Mouse (Mus musculus): Measurements from ENCODE around the gene Plagl2.
"Not testable (repeated sequence)": the region's sequence is repeated elsewhere in the genome, so short reads cannot be mapped to it uniquely, and the experiment has no call there.

Gene Plagl2

GRCm38 (mm10) chr2:153241250-153242014 is at the start of gene Plagl2, which contains the start of gene Pofut1:
Gene Plagl2, minus strand, starts transcription at chr2:153241426.
Gene Pofut1, plus strand, starts transcription at chr2:153241533.
- peak; percentile 84 to 89 for DNase-seq (ENCODE audit: low spot score in 2 of 2)

- DNase-seq (ENCODE audit: low spot score in 2 of 2): no peak
These were observed 46.6 kb upstream of the Plagl2 start for GRCm38 (mm10) chr2:153287835-153288234.

GRCm38 (mm10) chr2:153286524-153286923 is 45.3 kb upstream of the Plagl2 start:
- no peak for DNase-seq (ENCODE audit: low spot score in 2 of 2)

- DNase-seq (ENCODE audit: low spot score in 2 of 2): no peak
These were observed 42.7 kb upstream of the Plagl2 start for GRCm38 (mm10) chr2:153283919-153284318.

GRCm38 (mm10) chr2:153278357-153278756 is 37.1 kb upstream of the Plagl2 start:
- no peak for DNase-seq (ENCODE audit: low spot score in 2 of 2)

- DNase-seq (ENCODE audit: low spot score in 2 of 2): not testable (repeated sequence)
These were observed 35.6 kb upstream of the Plagl2 start for GRCm38 (mm10) chr2:153276846-153277245.

GRCm38 (mm10) chr2:153276440-153276839 is 35.2 kb upstream of the Plagl2 start:
- no peak for DNase-seq (ENCODE audit: low spot score in 2 of 2)

GRCm38 (mm10) chr2:153275577-153275976 is 34.4 kb upstream of the Plagl2 start:
- not testable (repeated sequence) for DNase-seq (ENCODE audit: low spot score in 2 of 2)

GRCm38 (mm10) chr2:153274919-153275247 is 33.7 kb upstream of the Plagl2 start:
- DNase-seq (ENCODE audit: low spot score in 2 of 2): no peak

GRCm38 (mm10) chr2:153274200-153274918 is 33.1 kb upstream of the Plagl2 start:
- DNase-seq (ENCODE audit: low spot score in 2 of 2): not testable (repeated sequence)

GRCm38 (mm10) chr2:153270231-153270915 is 29.1 kb upstream of the Plagl2 start:
- not testable (repeated sequence) for DNase-seq (ENCODE audit: low spot score in 2 of 2)

GRCm38 (mm10) chr2:153267331-153267730 is 26.1 kb upstream of the Plagl2 start:
- no peak for DNase-seq (ENCODE audit: low spot score in 2 of 2)

GRCm38 (mm10) chr2:153263053-153263452 is 21.8 kb upstream of the Plagl2 start:
- DNase-seq (ENCODE audit: low spot score in 2 of 2): no peak

- no peak for DNase-seq (ENCODE audit: low spot score in 2 of 2)
These were observed 18.8 kb upstream of the Plagl2 start for GRCm38 (mm10) chr2:153259864-153260674.

GRCm38 (mm10) chr2:153259030-153259863 is 18.0 kb upstream of the Plagl2 start:
- DNase-seq (ENCODE audit: low spot score in 2 of 2): no peak

GRCm38 (mm10) chr2:153256604-153257003 is 15.4 kb upstream of the Plagl2 start:
- no peak for DNase-seq (ENCODE audit: low spot score in 2 of 2)

- DNase-seq (ENCODE audit: low spot score in 2 of 2): no peak
These were observed 8.5 kb upstream of the Plagl2 start for GRCm38 (mm10) chr2:153249751-153250150.

GRCm38 (mm10) chr2:153242156-153242555 is 930 bp upstream of the Plagl2 start:
- DNase-seq (ENCODE audit: low spot score in 2 of 2): no peak

- DNase-seq (ENCODE audit: low spot score in 2 of 2): no peak
These were observed 458 bp downstream of the Plagl2 start for GRCm38 (mm10) chr2:153240701-153241235.

- no peak for DNase-seq (ENCODE audit: low spot score in 2 of 2)
These were observed 1.3 kb downstream of the Plagl2 start for GRCm38 (mm10) chr2:153239860-153240480.
